Mouse (Mus musculus) liver, embryonic 14.5 days (tissue): Measurements from ENCODE around the gene Dennd1a. TPM values are rescaled to one million over a fixed set of nuclear protein-coding genes. Genes with fewer than 3 reads are reported as not detected.

ENCODE experiments used
- ATAC-seq: fragments of 200-750 bp; cut with Nextera tagmentation; 2 replicates; pipeline ENCODE4 v1.8.0; 2017; ENCODE audit warnings: moderate number of reproducible peaks, mild to moderate bottlenecking, moderate library complexity; ENCODE audit not compliant: insufficient read depth
- DNase-seq, 3 experiments: peaks; one replicate each; pipeline ENCODE4 v3.0.0-alpha.2; 2012 to 2013; ENCODE audit warnings: low read depth in 3 of 3, low spot score in 3 of 3
- H3K27ac ChIP-seq: fragments of 300-500 bp; sonication (generic); 2 replicates; pipeline ENCODE4 v1.5.1; 2014; ENCODE audit warnings: moderate library complexity, mild to moderate bottlenecking, control low read depth, inconsistent platforms
- H3K27me3 ChIP-seq: fragments of 300-500 bp; sonication (generic); 2 replicates; pipeline ENCODE4 v1.6.1; 2014; ENCODE audit warnings: mild to moderate bottlenecking, low read length, moderate library complexity; ENCODE audit not compliant: control insufficient read depth, insufficient read depth
- H3K36me3 ChIP-seq: fragments of 300-500 bp; sonication (generic); replicated peaks from 2 replicates; pipeline ENCODE4 v1.6.1; 2014; ENCODE audit warnings: low read depth; ENCODE audit not compliant: control insufficient read depth, insufficient read depth
- H3K4me1 ChIP-seq, 2 experiments: fragments of 200-500 bp in 1 of 2; fragments of 300-500 bp in 1 of 2; sonication (generic) in 1 of 2; replicated peaks; 2 replicates each; pipeline ENCODE4 v1.6.1; 2012 to 2014; ENCODE audit warnings: antibody characterized with exemption in 1 of 2, inconsistent platforms in 1 of 2, low read length in 1 of 2; ENCODE audit not compliant: control insufficient read depth in 2 of 2, insufficient read depth in 2 of 2
- H3K4me2 ChIP-seq: fragments of 300-500 bp; sonication (generic); 2 replicates; pipeline ENCODE4 v1.6.1; 2014; ENCODE audit warnings: low read depth, mild to moderate bottlenecking, control low read depth, moderate library complexity
- H3K4me3 ChIP-seq, 2 experiments: fragments of 200-500 bp in 1 of 2; fragments of 300-500 bp in 1 of 2; sonication (generic) in 1 of 2; 2 replicates each; pipeline ENCODE4 v1.5.1; 2012 to 2014; ENCODE audit warnings: low read depth in 2 of 2, low read length in 2 of 2, mild to moderate bottlenecking in 2 of 2, control low read depth in 1 of 2, inconsistent platforms in 1 of 2, moderate library complexity in 1 of 2; ENCODE audit not compliant: insufficient read depth in 1 of 2
- H3K9ac ChIP-seq: fragments of 300-500 bp; sonication (generic); replicated peaks from 2 replicates; pipeline ENCODE4 v1.6.1; 2014; ENCODE audit warnings: mild to moderate bottlenecking, control low read depth, moderate library complexity
- H3K9me3 ChIP-seq: fragments of 300-500 bp; sonication (generic); 2 replicates; pipeline ENCODE4 v1.6.1; 2016; ENCODE audit warnings: low read length, mixed read lengths; ENCODE audit not compliant: control insufficient read depth
- CTCF ChIP-seq: IDR thresholded peaks from 2 replicates; pipeline ENCODE4 v1.5.1; 2016; ENCODE audit warnings: antibody characterized with exemption, low read depth, control low read depth
- EP300 ChIP-seq: IDR thresholded peaks from 2 replicates; pipeline ENCODE4 v1.6.1; 2016; ENCODE audit warnings: antibody characterized with exemption, low read depth
- WGBS: fragments of 180-500 bp; shearing (Covaris S2); extraction: QIAGEN DNeasy Blood & Tissue Kit; methylation state at CpG from one replicate; pipeline ENCODE4 v1.1.7; 2014; ENCODE audit not compliant: insufficient replicate concordance; 5-methylcytosine and 5-hydroxymethylcytosine counted together
- polyA plus RNA-seq, 2 experiments: library from polyadenylated mRNA; depleted of rRNA in 1 of 2; stranded (reverse) in 1 of 2; unstranded in 1 of 2; fragments of >200 nt; fragmentation: Nextera tagmentation in 1 of 2; extraction: Ambion mirVana in 1 of 2; gene quantifications; 2 replicates each; pipeline versions ENCODE4 v1.2.1 to v1.2.3; 2012 to 2014

Dennd1a gene
- polyA plus RNA-seq, 2 experiments: 5.5 to 6.5 TPM

GRCm38 (mm10) chr2:37989091-37989490 lies 298.1 kb downstream of the Dennd1a start:
- Histone ChIP-seq H3K4me2 (no peak overlapping the region), H3K4me1 (no peaks in the 10 kb centered on the region), H3K27ac (no peak overlapping the region), H3K27me3 (no peaks in the 10 kb centered on the region), H3K36me3 (no peaks in the 10 kb centered on the region), H3K9ac (no peak overlapping the region), H3K4me3 (no peak overlapping the region), H3K9me3 (no peaks in the 10 kb centered on the region)
- DNase-seq (no peak), ATAC-seq (no peak)
- TF ChIP-seq EP300: no peak
- no peak for TF ChIP-seq CTCF
- WGBS: 72% methylated on average over 3 of the region's 3 CpGs

DNA sequence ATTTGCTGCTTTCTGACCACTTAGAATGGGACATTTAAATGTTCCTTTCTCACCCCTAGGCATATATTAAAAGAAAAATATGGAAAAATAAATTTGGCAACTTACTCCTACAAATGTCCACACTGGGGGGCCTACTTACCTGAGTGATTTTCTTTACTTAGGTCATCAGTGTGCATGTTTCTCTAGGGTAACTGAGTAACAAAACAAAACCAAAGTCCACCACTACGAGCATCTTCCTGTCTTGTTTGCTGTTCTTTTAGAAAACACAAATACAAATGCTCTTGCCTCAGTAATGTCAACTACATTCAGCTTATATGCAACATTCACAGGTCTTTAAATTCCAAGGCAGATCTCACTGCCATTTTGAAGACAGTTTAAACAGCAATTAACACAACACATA lies 298.9 kb downstream of the Dennd1a start:
- 72% methylated on average over 1 of the region's 1 CpGs for WGBS
- H3K4me2 ChIP-seq: no peak overlapping the region
- DNase-seq: no peak
- no peaks in the 10 kb centered on the region for H3K36me3 ChIP-seq
- no peaks in the 10 kb centered on the region for H3K27me3 ChIP-seq
- TF ChIP-seq CTCF (no peak), EP300 (no peak)
- no peak overlapping the region for H3K9ac ChIP-seq
- no peak overlapping the region for H3K27ac ChIP-seq
- H3K4me3 ChIP-seq: no peak overlapping the region
- H3K9me3 ChIP-seq: no peaks in the 10 kb centered on the region
- H3K4me1 ChIP-seq: no peaks in the 10 kb centered on the region
- ATAC-seq: no peak

DNA sequence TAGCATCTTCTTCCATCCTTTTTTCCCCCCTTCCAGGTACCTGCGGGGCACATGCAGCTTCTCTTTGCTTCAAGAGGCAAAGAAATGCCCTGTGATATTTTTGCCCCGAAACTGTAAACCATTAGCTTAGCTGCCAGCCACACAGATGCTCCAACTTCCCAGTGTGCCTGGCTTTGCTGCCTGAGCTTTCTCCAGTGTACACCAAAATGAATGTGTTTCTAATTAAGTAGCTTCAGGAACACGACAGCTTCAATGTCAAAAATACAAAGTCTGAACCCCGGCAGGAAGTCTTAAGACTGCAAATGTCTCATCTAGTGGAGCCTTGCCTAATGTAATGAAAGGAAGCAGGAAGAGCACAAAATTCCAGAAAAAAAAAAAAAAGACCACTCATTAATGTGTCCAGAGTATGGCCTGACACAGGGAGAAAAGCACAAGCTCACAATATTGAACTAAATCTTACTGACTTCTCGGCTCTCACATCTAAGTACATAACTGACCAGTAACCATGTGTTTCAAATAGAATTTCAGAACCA lies 301.4 kb downstream of the Dennd1a start:
- no peaks in the 10 kb centered on the region for H3K9me3 ChIP-seq
- no peak overlapping the region for H3K4me2 ChIP-seq
- no peak overlapping the region for H3K4me3 ChIP-seq
- H3K27ac ChIP-seq: no peak overlapping the region
- no peak overlapping the region for H3K9ac ChIP-seq
- H3K4me1 ChIP-seq: no peaks in the 10 kb centered on the region
- 69% methylated on average over 5 of the region's 5 CpGs for WGBS
- no peak for ATAC-seq
- no peaks in the 10 kb centered on the region for H3K36me3 ChIP-seq
- DNase-seq: no peak
- H3K27me3 ChIP-seq: no peaks in the 10 kb centered on the region
- no peak for TF ChIP-seq EP300
- no peak for TF ChIP-seq CTCF

DNA sequence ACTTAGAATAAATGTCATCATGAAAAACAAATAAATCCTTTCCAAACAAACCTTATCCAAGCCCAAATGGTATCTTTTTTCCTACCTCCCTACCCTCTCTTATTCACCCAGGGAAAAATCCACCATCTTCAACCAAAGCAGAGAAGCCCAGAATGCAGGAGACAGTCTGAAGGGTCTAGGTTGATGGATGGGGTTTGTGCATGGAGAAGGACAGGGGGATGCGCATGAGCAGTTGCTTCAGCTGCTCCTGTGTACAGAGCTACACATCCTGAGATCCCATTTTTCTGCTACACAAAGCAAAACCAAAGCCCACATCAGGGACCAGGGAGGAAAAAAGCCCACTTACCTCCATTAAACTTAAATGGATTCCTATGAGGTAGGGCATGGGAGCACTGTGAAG lies 304.5 kb downstream of the Dennd1a start:
- no peaks in the 10 kb centered on the region for H3K36me3 ChIP-seq
- no peak overlapping the region for H3K4me2 ChIP-seq
- no peak for DNase-seq
- WGBS: 84% methylated on average over 1 of the region's 1 CpGs
- no peaks in the 10 kb centered on the region for H3K27me3 ChIP-seq
- H3K9me3 ChIP-seq: no peaks in the 10 kb centered on the region
- no peak overlapping the region for H3K9ac ChIP-seq
- TF ChIP-seq CTCF (no peak), EP300 (no peak)
- no peaks in the 10 kb centered on the region for H3K4me1 ChIP-seq
- H3K27ac ChIP-seq: no peak overlapping the region
- no peak overlapping the region for H3K4me3 ChIP-seq
- ATAC-seq: no peak

GRCm38 (mm10) chr2:37981562-37982403 lies 305.4 kb downstream of the Dennd1a start:
- no peak for ATAC-seq
- Histone ChIP-seq H3K4me1 (no peaks in the 10 kb centered on the region), H3K4me3 (no peak overlapping the region), H3K27me3 (no peaks in the 10 kb centered on the region), H3K36me3 (no peaks in the 10 kb centered on the region), H3K4me2 (no peak overlapping the region), H3K9ac (no peak overlapping the region), H3K27ac (no peak overlapping the region), H3K9me3 (no peaks in the 10 kb centered on the region)
- TF ChIP-seq CTCF (no peak), EP300 (no peak)
- WGBS: 59% methylated on average over 15 of the region's 15 CpGs
- no peak for DNase-seq
